Mouse (Mus musculus): ENCODE data around the gene Cdk20.

GRCm38 (mm10) chr13:64462581-64462980, 30.5 kb downstream of the Cdk20 start:
- TF ChIP-seq ZC3H11A (IDR thresholded peaks at IDR 0.05; ENCODE audit: borderline replicate concordance, low read depth, low read length): no peak
- no peak for TF ChIP-seq ZNF384 (IDR thresholded peaks at IDR 0.05; ENCODE audit: low read depth, low read length)
- no peak for TF ChIP-seq MAFK (IDR thresholded peaks at IDR 0.05; ENCODE audit: insufficient read depth, low read depth, low read length)
- TF ChIP-seq HCFC1 (IDR thresholded peaks at IDR 0.05; ENCODE audit: borderline replicate concordance, insufficient read depth, low read length): no peak
- no peak for TF ChIP-seq CHD2 (IDR thresholded peaks at IDR 0.05; ENCODE audit: low read depth, low read length)

Measured in ES-E14 (cell line).